Mouse (Mus musculus): ENCODE measurements at regions not wholly inside any gene's neighbourhood (a gene's known extent, or its start where the extent isn't known, plus 50 kb on each side); places are given as distances from the start of the nearest gene placed in this dataset.

GRCm38 (mm10) chr14:48942882-48943281 lies 123.0 kb upstream of the Ap5m1 start:
- Histone ChIP-seq H3K27me3 (replicated peaks; ENCODE audit: low read depth, poor library complexity, severe bottlenecking) (no peaks in the 10 kb centered on the region), H3K27ac (replicated peaks) (no peak overlapping the region), H3K4me1 (no peaks in the 10 kb centered on the region), H3K36me3 (replicated peaks) (no peaks in the 10 kb centered on the region), H3K4me3 (no peak overlapping the region), H3K9me3 (no peaks in the 10 kb centered on the region)
- 55% methylated on average over 10 of the region's 10 CpGs for whole genome bisulfite sequencing
- DNase-seq (ENCODE audit: low spot score) = no peak

- 87% methylated on average over 9 of the region's 9 CpGs for WGBS
These were observed 135.0 kb upstream of the Ap5m1 start for GRCm38 (mm10) chr14:48930886-48931285.

GRCm38 (mm10) chr14:48925870-48926269 lies 140.0 kb upstream of the Ap5m1 start:
- Histone ChIP-seq H3K4me3 (no peak overlapping the region), H3K27me3 (replicated peaks; ENCODE audit: low read depth, poor library complexity, severe bottlenecking) (no peaks in the 10 kb centered on the region), H3K4me1 (no peaks in the 10 kb centered on the region), H3K27ac (replicated peaks) (no peak overlapping the region), H3K36me3 (replicated peaks) (no peaks in the 10 kb centered on the region), H3K9me3 (no peaks in the 10 kb centered on the region)
- WGBS = 60% methylated on average over 1 of the region's 1 CpGs
- DNase-seq (ENCODE audit: low spot score) = no peak

More at GRCm38 (mm10) chr14:48930886-48931285, 135.0 kb upstream of the Ap5m1 start:
- H3K27ac ChIP-seq (replicated peaks) = no peak overlapping the region
- H3K9me3 ChIP-seq = no peaks in the 10 kb centered on the region
- H3K4me3 ChIP-seq = no peak overlapping the region
- H3K4me1 ChIP-seq = no peaks in the 10 kb centered on the region
- H3K27me3 ChIP-seq (replicated peaks; ENCODE audit: low read depth, poor library complexity, severe bottlenecking) = no peaks in the 10 kb centered on the region
- no peaks in the 10 kb centered on the region for H3K36me3 ChIP-seq (replicated peaks)
- DNase-seq (ENCODE audit: low spot score) = no peak

GRCm38 (mm10) chr14:48909420-48909819 lies 156.5 kb upstream of the Ap5m1 start:
- H3K9me3 ChIP-seq = no peaks in the 10 kb centered on the region
- DNase-seq (ENCODE audit: low spot score) = no peak
- H3K4me1 ChIP-seq = peaks cover 22% of the 10 kb centered on the region
- H3K27ac ChIP-seq (replicated peaks) = no peak overlapping the region
- no peaks in the 10 kb centered on the region for H3K36me3 ChIP-seq (replicated peaks)
- H3K4me3 ChIP-seq = no peak overlapping the region
- WGBS = 87% methylated on average over 13 of the region's 13 CpGs
- H3K27me3 ChIP-seq (replicated peaks; ENCODE audit: low read depth, poor library complexity, severe bottlenecking) = no peaks in the 10 kb centered on the region

GRCm38 (mm10) chr14:48907991-48908698 lies 157.8 kb upstream of the Ap5m1 start:
- Histone ChIP-seq H3K4me3 (no peak overlapping the region), H3K9me3 (no peaks in the 10 kb centered on the region), H3K27me3 (replicated peaks; ENCODE audit: low read depth, poor library complexity, severe bottlenecking) (no peaks in the 10 kb centered on the region), H3K36me3 (replicated peaks) (no peaks in the 10 kb centered on the region), H3K27ac (replicated peaks) (no peak overlapping the region), H3K4me1 (peaks cover 25% of the 10 kb centered on the region)
- no peak for DNase-seq (ENCODE audit: low spot score)
- WGBS = 72% methylated on average over 14 of the region's 14 CpGs

GRCm38 (mm10) chr14:48907403-48907973 lies 158.4 kb upstream of the Ap5m1 start:
- Histone ChIP-seq H3K9me3 (no peaks in the 10 kb centered on the region), H3K27ac (replicated peaks) (no peak overlapping the region), H3K4me3 (no peak overlapping the region), H3K36me3 (replicated peaks) (no peaks in the 10 kb centered on the region), H3K4me1 (peaks cover 25% of the 10 kb centered on the region), H3K27me3 (replicated peaks; ENCODE audit: low read depth, poor library complexity, severe bottlenecking) (no peaks in the 10 kb centered on the region)
- 78% methylated on average over 6 of the region's 6 CpGs for WGBS
- DNase-seq (ENCODE audit: low spot score) = no peak

- no peak for DNase-seq (ENCODE audit: low spot score)
- Histone ChIP-seq H3K27ac (replicated peaks) (no peak overlapping the region), H3K9me3 (no peaks in the 10 kb centered on the region), H3K4me3 (no peak overlapping the region), H3K27me3 (replicated peaks; ENCODE audit: low read depth, poor library complexity, severe bottlenecking) (no peaks in the 10 kb centered on the region), H3K4me1 (peaks cover 25% of the 10 kb centered on the region), H3K36me3 (replicated peaks) (no peaks in the 10 kb centered on the region)
- 93% methylated on average over 1 of the region's 1 CpGs for WGBS
These were observed 158.9 kb upstream of the Ap5m1 start for GRCm38 (mm10) chr14:48906956-48907355.

GRCm38 (mm10) chr14:48904576-48904975 lies 161.3 kb upstream of the Ap5m1 start:
- Histone ChIP-seq H3K27me3 (replicated peaks; ENCODE audit: low read depth, poor library complexity, severe bottlenecking) (no peaks in the 10 kb centered on the region), H3K36me3 (replicated peaks) (no peaks in the 10 kb centered on the region), H3K9me3 (no peaks in the 10 kb centered on the region), H3K4me1 (peaks cover 24% of the 10 kb centered on the region), H3K4me3 (no peak overlapping the region), H3K27ac (replicated peaks) (no peak overlapping the region)
- DNase-seq (ENCODE audit: low spot score) = no peak
- 91% methylated on average over 1 of the region's 1 CpGs for WGBS

- WGBS = 35% methylated on average over 5 of the region's 5 CpGs
- no peak for DNase-seq (ENCODE audit: low spot score)
- Histone ChIP-seq H3K4me1 (peaks cover 14% of the 10 kb centered on the region), H3K27ac (replicated peaks) (no peak overlapping the region), H3K9me3 (no peaks in the 10 kb centered on the region), H3K27me3 (replicated peaks; ENCODE audit: low read depth, poor library complexity, severe bottlenecking) (no peaks in the 10 kb centered on the region), H3K36me3 (replicated peaks) (no peaks in the 10 kb centered on the region), H3K4me3 (no peak overlapping the region)
These were observed 162.4 kb upstream of the Ap5m1 start for GRCm38 (mm10) chr14:48903526-48903925.

- 86% methylated on average over 1 of the region's 1 CpGs for WGBS
- no peak overlapping the region for H3K27ac ChIP-seq (replicated peaks)
- H3K27me3 ChIP-seq (replicated peaks; ENCODE audit: low read depth, poor library complexity, severe bottlenecking) = peaks cover 2% of the 10 kb centered on the region; the same call in 1 of the 2 replicates
- no peaks in the 10 kb centered on the region for H3K36me3 ChIP-seq (replicated peaks)
- H3K4me3 ChIP-seq = no peak overlapping the region
- H3K9me3 ChIP-seq = no peaks in the 10 kb centered on the region
- 0 out of 2 replicates have a peak, but pooled peaks cover 3% of the 10 kb centered on the region for H3K4me1 ChIP-seq
- no peak for DNase-seq (ENCODE audit: low spot score)
These were observed 165.7 kb upstream of the Ap5m1 start for GRCm38 (mm10) chr14:48900201-48900600.

- Histone ChIP-seq H3K36me3 (replicated peaks) (no peaks in the 10 kb centered on the region), H3K4me1 (no peaks in the 10 kb centered on the region), H3K4me3 (no peak overlapping the region), H3K27me3 (replicated peaks; ENCODE audit: low read depth, poor library complexity, severe bottlenecking) (peaks cover 21% of the 10 kb centered on the region; the same call in 1 of the 2 replicates), H3K9me3 (no peaks in the 10 kb centered on the region), H3K27ac (replicated peaks) (no peak overlapping the region)
- no peak for DNase-seq (ENCODE audit: low spot score)
- 93% methylated on average over 5 of the region's 5 CpGs for WGBS
These were observed 168.8 kb upstream of the Ap5m1 start for GRCm38 (mm10) chr14:48897140-48897539.

- WGBS = 93% methylated on average over 7 of the region's 7 CpGs
- DNase-seq (ENCODE audit: low spot score) = no peak
- Histone ChIP-seq H3K27ac (replicated peaks) (no peak overlapping the region), H3K4me1 (no peaks in the 10 kb centered on the region), H3K36me3 (replicated peaks) (no peaks in the 10 kb centered on the region), H3K4me3 (no peak overlapping the region), H3K9me3 (no peaks in the 10 kb centered on the region), H3K27me3 (replicated peaks; ENCODE audit: low read depth, poor library complexity, severe bottlenecking) (peaks cover 23% of the 10 kb centered on the region; the same call in 1 of the 2 replicates)
These were observed 169.7 kb upstream of the Ap5m1 start for GRCm38 (mm10) chr14:48896235-48896634.

- DNase-seq (ENCODE audit: low spot score) = no peak
- Histone ChIP-seq H3K27ac (replicated peaks) (no peak overlapping the region), H3K9me3 (no peaks in the 10 kb centered on the region), H3K4me1 (0 out of 2 replicates have a peak, but pooled peaks cover 5% of the 10 kb centered on the region), H3K36me3 (replicated peaks) (no peaks in the 10 kb centered on the region), H3K4me3 (no peak overlapping the region), H3K27me3 (replicated peaks; ENCODE audit: low read depth, poor library complexity, severe bottlenecking) (peaks cover 55% of the 10 kb centered on the region)
- WGBS = 76% methylated on average over 9 of the region's 9 CpGs
These were observed 174.7 kb upstream of the Ap5m1 start for GRCm38 (mm10) chr14:48891216-48891615.
